Mouse (Mus musculus) small intestine, adult 2 months (tissue): ENCODE measurements around the gene Rab31.

ENCODE experiments used
- CTCF ChIP-seq: fragments of 200-500 bp; IDR thresholded peaks from 2 replicates; pipeline ENCODE4 v1.5.1; 2012; ENCODE audit warnings: low read depth, mild to moderate bottlenecking, control low read depth, inconsistent platforms, low read length, moderate library complexity, mixed read lengths; ENCODE audit not compliant: insufficient replicate concordance, insufficient read length; ENCODE audit errors: extremely low read depth
- POLR2A ChIP-seq: fragments of 200-500 bp; IDR thresholded peaks from 2 replicates; pipeline ENCODE4 v1.6.1; 2012; ENCODE audit warnings: low read depth, mild to moderate bottlenecking, control low read depth, inconsistent platforms, low read length, moderate library complexity

GRCm38 (mm10) chr17:65742969-65743368 is 29.6 kb downstream of the Rab31 start:
- no peak for TF ChIP-seq POLR2A
- TF ChIP-seq CTCF: no peak
